Mouse (Mus musculus) stomach, postnatal 0 days (tissue): Measurements from ENCODE around the gene Pcmt1. TPM values are rescaled to one million over a fixed set of nuclear protein-coding genes. Genes with fewer than 3 reads are reported as not detected.

Experiments used
- ATAC-seq: fragments of 200-750 bp; cut with Nextera tagmentation; 2 replicates; pipeline ENCODE4 v1.8.0; 2017; ENCODE audit not compliant: low FRiP score, low TSS enrichment
- DNase-seq: peaks from one replicate; pipeline ENCODE4 v3.0.0-alpha.2; 2016; ENCODE audit warnings: low spot score
- H3K27ac ChIP-seq: fragments of 300-500 bp; sonication (generic); replicated peaks from 2 replicates; pipeline ENCODE4 v1.5.1; 2014; ENCODE audit warnings: mild to moderate bottlenecking, control low read depth
- H3K27me3 ChIP-seq: fragments of 300-500 bp; sonication (generic); 2 replicates; pipeline ENCODE4 v1.6.1; 2014; ENCODE audit warnings: low read length; ENCODE audit not compliant: control insufficient read depth, insufficient read depth
- H3K36me3 ChIP-seq: fragments of 300-500 bp; sonication (generic); 2 replicates; pipeline ENCODE4 v1.6.1; 2014; ENCODE audit warnings: low read length, mixed read lengths; ENCODE audit not compliant: control insufficient read depth, insufficient read depth
- H3K4me1 ChIP-seq: fragments of 300-500 bp; sonication (generic); replicated peaks from 2 replicates; pipeline ENCODE4 v1.6.1; 2014; ENCODE audit warnings: antibody characterized with exemption; ENCODE audit not compliant: control insufficient read depth, insufficient read depth
- H3K4me2 ChIP-seq: fragments of 300-500 bp; sonication (generic); replicated peaks from 2 replicates; pipeline ENCODE4 v1.6.1; 2014; ENCODE audit warnings: low read depth, mild to moderate bottlenecking, control low read depth, moderate library complexity
- H3K4me3 ChIP-seq: fragments of 300-500 bp; sonication (generic); 2 replicates; pipeline ENCODE4 v1.5.1; 2014; ENCODE audit warnings: low read depth, low read length, control low read depth
- H3K9ac ChIP-seq: fragments of 300-500 bp; sonication (generic); 2 replicates; pipeline ENCODE4 v1.6.1; 2014; ENCODE audit warnings: mild to moderate bottlenecking, low read length, control low read depth, mixed read lengths
- H3K9me3 ChIP-seq: fragments of 300-500 bp; sonication (generic); 2 replicates; pipeline ENCODE4 v1.6.1; 2016; ENCODE audit warnings: low read length; ENCODE audit not compliant: control insufficient read depth
- CTCF ChIP-seq: IDR thresholded peaks from 2 replicates; pipeline ENCODE4 v1.5.1; 2016; ENCODE audit warnings: antibody characterized with exemption, low read depth, mild to moderate bottlenecking, moderate library complexity
- EP300 ChIP-seq: optimal IDR thresholded peaks from 2 replicates; pipeline ENCODE3; 2016; ENCODE audit warnings: antibody characterized with exemption
- WGBS: fragments of 180-500 bp; shearing (Covaris S2); extraction: QIAGEN DNeasy Blood & Tissue Kit; methylation state at CpG from one replicate; pipeline ENCODE4 v1.1.7; 2014; 5-methylcytosine and 5-hydroxymethylcytosine counted together
- polyA plus RNA-seq: library from polyadenylated mRNA; unstranded; fragments of >200 nt; fragmentation: Nextera tagmentation; extraction: Ambion mirVana; gene quantifications from 2 replicates; pipeline ENCODE4 v1.2.1, GENCODE M21; 2015

Pcmt1 gene
- 61.0 and 65.7 TPM in 2 replicates for polyA plus RNA-seq

GRCm38 (mm10) chr10:7680731-7681301 is at the start of gene Pcmt1, which contains the start of gene Lats1:
Gene Pcmt1, minus strand, starts transcription at chr10:7681136.
Gene Lats1, plus strand, starts transcription at chr10:7681214.
- Histone ChIP-seq H3K4me2 (peak within 1 kb of the TSS; percentile 74), H3K27me3 (no peaks in the 10 kb centered on the region), H3K4me3 (peak within 1 kb of the TSS; percentile 98), H3K9ac (peak within 1 kb of the TSS; percentile 100), H3K9me3 (no peaks in the 10 kb centered on the region), H3K4me1 (peaks cover 6% of the 10 kb centered on the region; the same call in 1 of the 2 replicates), H3K36me3 (no peaks in the 10 kb centered on the region), H3K27ac (peak within 1 kb of the TSS; percentile 99)
- TF ChIP-seq CTCF (no peak), EP300 (no peak)
- DNase-seq (peak; percentile 91), ATAC-seq (peak; percentile 86)
- WGBS: under 1% methylated on average over 64 of the region's 65 CpGs

GRCm38 (mm10) chr10:7727011-7727410 is 46.1 kb upstream of the Pcmt1 start:
- no peak for DNase-seq
- no peaks in the 10 kb centered on the region for H3K27me3 ChIP-seq
- no peaks in the 10 kb centered on the region for H3K9me3 ChIP-seq
- ATAC-seq: no peak
- no peaks in the 10 kb centered on the region for H3K36me3 ChIP-seq
- WGBS: 10% methylated on average over 3 of the region's 3 CpGs
- H3K9ac ChIP-seq: no peak overlapping the region
- no peaks in the 10 kb centered on the region for H3K4me1 ChIP-seq
- no peak overlapping the region for H3K27ac ChIP-seq
- H3K4me2 ChIP-seq: peak overlapping the region; percentile 77
- TF ChIP-seq EP300: no peak
- TF ChIP-seq CTCF: no peak
- H3K4me3 ChIP-seq: peak overlapping the region; percentile 75; the same call in 1 of the 2 replicates

DNA sequence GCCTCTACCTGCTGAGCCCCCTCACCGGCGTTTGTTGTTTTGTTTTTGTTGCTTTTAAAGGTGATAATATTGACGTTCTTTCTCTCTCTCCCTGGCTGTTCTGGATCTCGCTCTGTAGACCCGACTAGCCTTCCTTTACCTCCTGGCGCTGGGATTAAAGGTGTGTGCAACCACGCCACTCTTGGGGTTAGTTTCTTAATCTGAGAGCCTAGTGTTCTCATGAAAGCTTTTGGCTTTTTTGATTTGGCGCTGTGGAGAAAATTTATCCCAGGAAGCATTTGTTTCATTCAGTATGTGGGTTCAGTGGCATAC is 45.5 kb upstream of the Pcmt1 start:
- H3K9ac ChIP-seq: peak overlapping the region; percentile 64
- no peaks in the 10 kb centered on the region for H3K27me3 ChIP-seq
- peak overlapping the region; percentile 77 for H3K4me2 ChIP-seq
- H3K27ac ChIP-seq: peak overlapping the region; percentile 76
- no peaks in the 10 kb centered on the region for H3K4me1 ChIP-seq
- DNase-seq (no peak), ATAC-seq (no peak; the same call in 1 of the 2 replicates)
- TF ChIP-seq CTCF (no peak), EP300 (no peak)
- H3K9me3 ChIP-seq: no peaks in the 10 kb centered on the region
- peak overlapping the region; percentile 75 for H3K4me3 ChIP-seq
- no peaks in the 10 kb centered on the region for H3K36me3 ChIP-seq
- under 1% methylated on average over 8 of the region's 8 CpGs for WGBS

DNA sequence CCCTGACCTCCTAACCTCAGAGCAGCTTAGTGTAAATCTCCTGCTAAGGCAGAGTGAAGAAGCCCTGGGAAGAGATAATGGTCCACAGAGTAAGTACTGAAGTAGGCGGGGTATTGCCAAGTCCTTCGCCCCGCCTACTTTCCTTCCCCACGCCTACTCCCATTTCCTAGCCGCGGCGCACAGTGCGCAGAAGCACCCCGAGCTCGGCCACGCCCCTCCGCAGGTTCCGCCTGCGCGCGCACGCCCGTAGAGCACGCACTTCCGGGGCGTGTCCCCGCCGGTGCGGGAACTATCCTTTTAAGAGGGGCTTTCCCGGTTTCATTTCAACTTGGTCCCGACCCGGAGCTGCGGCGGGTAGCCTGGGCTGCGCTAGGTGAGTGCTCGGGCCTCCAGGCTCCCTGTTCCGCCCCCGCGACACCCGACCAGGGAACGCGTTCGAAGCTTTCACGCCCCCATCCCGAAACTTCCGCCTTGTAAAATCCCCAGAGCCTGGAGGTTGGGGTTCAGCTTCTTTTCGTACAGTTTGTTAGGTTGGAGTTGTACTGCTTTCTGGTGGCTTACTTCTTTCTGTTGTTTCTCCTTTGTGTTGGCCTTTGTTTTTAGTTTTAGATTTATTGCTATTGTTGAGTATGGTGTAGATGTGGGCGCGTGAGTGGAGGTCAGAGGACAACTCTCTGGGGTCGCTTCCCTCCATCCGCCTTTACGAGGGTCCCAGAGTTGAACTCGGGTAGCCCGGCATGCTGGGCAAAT is 45.0 kb upstream of the Pcmt1 start, which contains the start of gene Katna1:
Gene Katna1 (plus strand): TSS at position 250 of the 750 bp plus-strand sequence.
- WGBS: under 1% methylated on average over 43 of the region's 49 CpGs
- peak; percentile 97 for DNase-seq
- Histone ChIP-seq H3K4me2 (peak within 1 kb of the TSS; percentile 77), H3K9ac (peak within 1 kb of the TSS; percentile 64), H3K36me3 (no peaks in the 10 kb centered on the region), H3K4me3 (peak within 1 kb of the TSS; percentile 75), H3K9me3 (no peaks in the 10 kb centered on the region), H3K4me1 (no peaks in the 10 kb centered on the region), H3K27me3 (no peaks in the 10 kb centered on the region), H3K27ac (peak within 1 kb of the TSS; percentile 76)
- no peak for TF ChIP-seq EP300
- no peak for TF ChIP-seq CTCF
- ATAC-seq: peak; percentile 99

DNA sequence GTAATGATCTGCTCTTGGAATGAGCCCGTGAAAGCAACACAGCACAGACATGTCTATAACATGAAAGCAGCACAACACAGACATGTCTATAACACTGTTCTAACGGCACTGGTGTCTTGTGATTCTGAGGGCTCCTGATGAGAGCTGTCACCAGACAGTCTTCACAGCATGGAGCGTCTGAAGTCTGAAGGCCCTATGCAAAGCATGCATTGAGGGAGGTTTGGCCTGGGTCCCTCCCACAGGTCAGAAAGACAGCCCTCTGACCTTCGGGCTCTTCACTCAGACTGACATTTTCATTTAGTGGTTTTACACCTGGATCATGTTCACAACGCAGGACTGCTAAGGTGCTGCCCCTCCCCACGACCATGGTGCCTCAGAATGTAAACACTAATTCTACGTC is 34.1 kb upstream of the Pcmt1 start:
- WGBS: 53% methylated on average over 7 of the region's 7 CpGs
- Histone ChIP-seq H3K4me3 (no peak overlapping the region), H3K9ac (no peak overlapping the region), H3K36me3 (peaks cover 8% of the 10 kb centered on the region), H3K9me3 (no peaks in the 10 kb centered on the region), H3K27ac (no peak overlapping the region), H3K4me2 (no peak overlapping the region), H3K27me3 (no peaks in the 10 kb centered on the region), H3K4me1 (no peaks in the 10 kb centered on the region)
- ATAC-seq: no peak
- no peak for DNase-seq
- no peak for TF ChIP-seq CTCF

DNA sequence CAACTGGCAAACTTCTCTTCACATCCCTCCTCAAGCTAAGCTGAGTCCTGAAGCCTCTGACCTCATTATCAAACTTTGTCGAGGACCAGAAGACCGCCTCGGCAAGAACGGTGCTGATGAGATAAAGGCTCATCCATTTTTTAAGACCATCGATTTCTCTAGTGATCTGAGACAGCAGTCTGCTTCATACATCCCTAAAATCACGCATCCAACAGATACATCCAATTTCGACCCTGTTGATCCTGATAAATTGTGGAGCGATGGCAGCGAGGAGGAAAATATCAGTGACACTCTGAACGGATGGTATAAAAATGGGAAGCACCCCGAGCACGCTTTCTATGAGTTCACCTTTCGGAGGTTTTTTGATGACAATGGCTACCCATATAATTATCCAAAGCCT is 31.6 kb upstream of the Pcmt1 start:
- H3K4me2 ChIP-seq: no peak overlapping the region
- H3K4me1 ChIP-seq: no peaks in the 10 kb centered on the region
- no peak for TF ChIP-seq CTCF
- no peak for TF ChIP-seq EP300
- no peak overlapping the region for H3K4me3 ChIP-seq
- DNase-seq (no peak), ATAC-seq (no peak)
- H3K36me3 ChIP-seq: peaks cover 5% of the 10 kb centered on the region
- H3K27me3 ChIP-seq: no peaks in the 10 kb centered on the region
- WGBS: 94% methylated on average over 13 of the region's 13 CpGs
- no peaks in the 10 kb centered on the region for H3K9me3 ChIP-seq
- H3K27ac ChIP-seq: no peak overlapping the region
- no peak overlapping the region for H3K9ac ChIP-seq
